Mouse (Mus musculus) liver, embryonic 15.5 days (tissue): Measurements from ENCODE around the gene Dusp2. TPM values are rescaled to one million over a fixed set of nuclear protein-coding genes. Genes with fewer than 3 reads are reported as not detected.

Experiments
- ATAC-seq: fragments of 200-750 bp; cut with Nextera tagmentation; 2 replicates; pipeline ENCODE4 v1.8.0; 2017; ENCODE audit warnings: moderate number of reproducible peaks, mild to moderate bottlenecking, moderate library complexity; ENCODE audit not compliant: insufficient read depth
- H3K27ac ChIP-seq: fragments of 300-500 bp; sonication (generic); replicated peaks from 2 replicates; pipeline ENCODE4 v1.5.1; 2015; ENCODE audit warnings: mild to moderate bottlenecking, inconsistent platforms
- H3K27me3 ChIP-seq: fragments of 300-500 bp; sonication (generic); 2 replicates; pipeline ENCODE4 v1.6.1; 2015; ENCODE audit warnings: mild to moderate bottlenecking, inconsistent platforms
- H3K36me3 ChIP-seq: fragments of 300-500 bp; sonication (generic); replicated peaks from 2 replicates; pipeline ENCODE4 v1.6.1; 2015; ENCODE audit warnings: moderate library complexity, mild to moderate bottlenecking, inconsistent platforms
- H3K4me1 ChIP-seq: fragments of 300-500 bp; sonication (generic); replicated peaks from 2 replicates; pipeline ENCODE4 v1.6.1; 2015; ENCODE audit warnings: inconsistent platforms
- H3K4me2 ChIP-seq: fragments of 300-500 bp; sonication (generic); 2 replicates; pipeline ENCODE4 v1.6.1; 2015; ENCODE audit warnings: moderate library complexity, mild to moderate bottlenecking, inconsistent platforms
- H3K4me3 ChIP-seq: fragments of 300-500 bp; sonication (generic); replicated peaks from 2 replicates; pipeline ENCODE4 v1.5.1; 2015; ENCODE audit warnings: mild to moderate bottlenecking, inconsistent platforms
- H3K9ac ChIP-seq: fragments of 300-500 bp; sonication (generic); 2 replicates; pipeline ENCODE4 v1.6.1; 2015; ENCODE audit warnings: moderate library complexity, mild to moderate bottlenecking, inconsistent platforms
- H3K9me3 ChIP-seq: fragments of 300-500 bp; sonication (generic); replicated peaks from 2 replicates; pipeline ENCODE4 v1.6.1; 2016; ENCODE audit warnings: inconsistent platforms
- WGBS: fragments of 180-500 bp; shearing (Covaris S2); methylation state at CpG from one replicate; pipeline ENCODE4 v1.1.7; 2015; ENCODE audit warnings: mixed read lengths; ENCODE audit not compliant: insufficient replicate concordance; 5-methylcytosine and 5-hydroxymethylcytosine counted together
- polyA plus RNA-seq: library from polyadenylated mRNA; unstranded; fragments of >200 nt; fragmentation: Nextera tagmentation; extraction: Ambion mirVana; gene quantifications from 2 replicates; pipeline ENCODE4 v1.2.1, GENCODE M21; 2015

The Dusp2 gene
- polyA plus RNA-seq, 1 experiment from 2014 or later, result 2.6 TPM

DNA sequence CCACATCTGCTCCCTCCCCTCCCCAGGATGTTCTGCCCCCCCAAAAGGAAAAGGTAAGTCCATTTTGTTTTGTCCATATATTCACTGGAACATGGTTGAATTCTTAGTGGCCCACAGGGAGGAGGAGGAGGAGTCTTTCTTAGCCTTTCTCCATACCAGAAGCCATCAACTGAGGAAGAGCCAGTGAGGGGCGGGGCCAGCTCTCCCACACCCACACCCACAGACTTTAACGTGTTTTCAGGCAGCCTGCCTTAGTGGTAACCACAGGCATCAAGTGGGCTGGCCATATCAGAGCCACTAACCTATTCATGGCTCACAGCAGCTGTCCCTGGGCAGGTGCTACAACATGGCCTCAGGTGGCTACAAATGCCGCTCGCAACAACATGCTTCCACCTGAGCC lies 2.9 kb downstream of the Dusp2 start:
- H3K4me3 ChIP-seq, result no peak overlapping the region
- H3K4me1 ChIP-seq, result peaks cover 46% of the 10 kb centered on the region
- no peak overlapping the region for H3K4me2 ChIP-seq
- H3K27ac ChIP-seq, result no peak overlapping the region
- no peak overlapping the region for H3K9ac ChIP-seq
- H3K9me3 ChIP-seq, result no peaks in the 10 kb centered on the region
- no peak for ATAC-seq
- H3K36me3 ChIP-seq, result no peaks in the 10 kb centered on the region
- peaks cover 51% of the 10 kb centered on the region for H3K27me3 ChIP-seq
- WGBS, result 47% methylated on average over 4 of the region's 4 CpGs

DNA sequence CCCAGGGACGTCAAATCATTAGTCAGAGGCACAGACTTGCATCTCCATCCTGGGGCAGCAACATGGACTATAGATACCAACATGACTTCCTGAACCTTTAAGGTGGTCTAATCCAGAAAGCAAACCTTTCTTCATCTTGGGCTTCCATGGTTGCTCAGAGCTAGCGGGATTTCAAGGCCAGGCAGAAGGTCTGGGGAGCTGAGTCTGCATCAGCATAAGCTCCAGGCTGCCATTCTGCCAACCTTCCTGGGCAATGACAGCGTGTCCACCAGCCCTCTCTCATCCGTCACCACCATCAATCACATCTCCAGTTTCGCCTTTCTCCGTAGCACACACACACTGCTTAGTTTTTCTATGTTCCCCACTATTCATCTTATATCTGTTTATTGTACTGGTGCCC lies 3.3 kb downstream of the Dusp2 start:
- no peak overlapping the region for H3K4me2 ChIP-seq
- no peaks in the 10 kb centered on the region for H3K9me3 ChIP-seq
- ATAC-seq, result no peak
- H3K27ac ChIP-seq, result no peak overlapping the region
- H3K27me3 ChIP-seq, result peaks cover 46% of the 10 kb centered on the region
- 68% methylated on average over 6 of the region's 6 CpGs for WGBS
- no peak overlapping the region for H3K4me3 ChIP-seq
- peaks cover 43% of the 10 kb centered on the region for H3K4me1 ChIP-seq
- H3K9ac ChIP-seq, result no peak overlapping the region
- no peaks in the 10 kb centered on the region for H3K36me3 ChIP-seq

DNA sequence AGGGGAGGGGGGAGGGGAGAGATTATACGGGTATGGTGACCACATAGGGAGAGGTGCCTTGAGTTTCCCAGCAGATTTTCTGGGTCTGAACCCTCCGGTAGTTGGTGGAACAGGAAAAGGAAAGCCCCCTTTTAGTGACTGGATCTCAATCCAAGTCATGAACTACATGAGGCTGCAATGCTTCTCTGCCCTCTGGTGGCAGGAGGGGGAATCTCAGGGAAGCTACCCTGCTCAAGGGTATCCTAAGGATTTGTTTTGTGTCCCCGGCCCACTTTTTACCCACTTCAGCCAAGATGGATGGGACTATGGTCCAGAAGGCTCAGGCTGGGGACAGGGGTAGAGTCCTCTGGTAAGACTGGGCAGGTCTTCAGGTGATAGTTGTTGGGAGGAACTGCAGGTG lies 5.2 kb downstream of the Dusp2 start:
- Histone ChIP-seq H3K9me3 (no peaks in the 10 kb centered on the region), H3K4me2 (no peak overlapping the region), H3K4me1 (peaks cover 27% of the 10 kb centered on the region), H3K4me3 (no peak overlapping the region), H3K36me3 (no peaks in the 10 kb centered on the region), H3K9ac (no peak overlapping the region), H3K27me3 (peaks cover 27% of the 10 kb centered on the region), H3K27ac (no peak overlapping the region)
- 11% methylated on average over 3 of the region's 3 CpGs for WGBS
- ATAC-seq, result no peak

DNA sequence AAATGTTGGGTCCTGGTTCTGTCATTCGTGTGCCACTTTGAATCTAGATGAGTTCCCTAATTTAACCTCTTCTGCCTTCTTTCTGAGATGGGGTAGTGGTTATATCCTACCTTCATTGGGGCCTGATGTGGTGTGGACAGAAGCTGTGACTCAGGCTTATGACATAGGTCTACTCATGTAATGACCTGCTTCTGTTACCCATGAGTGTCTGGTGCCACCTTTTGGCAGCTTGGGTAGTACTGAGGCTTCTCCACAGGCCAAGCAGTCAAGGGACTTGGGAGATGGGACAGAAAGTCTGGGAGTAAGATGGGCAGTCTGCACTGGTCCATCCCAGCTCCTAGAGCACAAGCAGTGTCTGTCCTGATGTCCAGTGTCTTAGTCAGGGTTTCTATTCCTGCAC lies 10.4 kb downstream of the Dusp2 start:
- no peak overlapping the region for H3K9ac ChIP-seq
- WGBS, result 28% methylated on average over 1 of the region's 1 CpGs

DNA sequence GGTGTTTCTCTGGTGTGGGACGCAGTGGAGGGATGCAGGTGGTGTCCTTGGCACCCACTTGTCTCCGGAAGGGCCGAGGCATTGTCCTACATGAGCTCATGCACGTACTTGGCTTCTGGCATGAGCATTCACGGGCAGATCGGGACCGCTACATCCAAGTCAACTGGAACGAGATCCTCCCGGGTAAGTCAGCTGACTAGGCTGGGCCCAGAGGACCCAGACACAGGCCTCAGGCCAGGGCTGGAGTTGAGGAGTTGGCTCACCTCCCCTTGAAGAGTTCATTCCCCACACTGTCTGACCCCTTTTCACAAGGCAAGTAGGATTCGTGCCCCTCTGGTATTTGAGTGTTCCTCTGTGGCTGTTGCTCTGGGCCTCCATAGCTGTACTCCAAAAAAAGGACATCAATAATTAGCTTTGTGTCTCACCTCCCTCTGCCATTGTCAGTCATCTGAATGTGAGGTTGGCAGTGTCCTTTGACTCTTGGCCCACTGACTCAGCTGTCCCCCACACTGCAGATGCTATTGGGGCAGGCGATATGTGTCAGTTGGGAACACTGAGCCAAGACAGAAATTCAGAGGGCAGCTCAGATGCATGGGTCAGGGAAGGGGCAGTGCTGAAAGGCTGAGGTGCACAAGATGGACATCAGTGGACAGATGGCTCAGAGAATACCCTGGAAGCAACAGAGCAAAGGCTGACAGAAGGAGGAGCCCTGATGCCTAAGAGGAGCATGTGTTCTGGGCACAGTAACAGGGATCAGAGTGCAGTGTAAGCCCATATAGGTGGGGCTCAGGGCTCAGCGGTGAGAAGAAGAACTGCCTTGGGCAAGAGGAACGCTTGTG lies 11.4 kb downstream of the Dusp2 start:
- Histone ChIP-seq H3K9ac (no peak overlapping the region), H3K4me3 (no peak overlapping the region), H3K27ac (no peak overlapping the region), H3K36me3 (no peaks in the 10 kb centered on the region), H3K9me3 (no peaks in the 10 kb centered on the region), H3K4me1 (no peaks in the 10 kb centered on the region), H3K4me2 (no peak overlapping the region), H3K27me3 (peaks cover 18% of the 10 kb centered on the region)
- ATAC-seq, result no peak
- WGBS, result 62% methylated on average over 13 of the region's 13 CpGs

More for the DNA sequence above, 10.4 kb downstream of the Dusp2 start:
- Histone ChIP-seq H3K27me3 (peaks cover 22% of the 10 kb centered on the region), H3K36me3 (no peaks in the 10 kb centered on the region), H3K4me3 (no peak overlapping the region), H3K4me2 (no peak overlapping the region), H3K4me1 (no peaks in the 10 kb centered on the region), H3K27ac (no peak overlapping the region), H3K9me3 (no peaks in the 10 kb centered on the region)
- no peak for ATAC-seq

DNA sequence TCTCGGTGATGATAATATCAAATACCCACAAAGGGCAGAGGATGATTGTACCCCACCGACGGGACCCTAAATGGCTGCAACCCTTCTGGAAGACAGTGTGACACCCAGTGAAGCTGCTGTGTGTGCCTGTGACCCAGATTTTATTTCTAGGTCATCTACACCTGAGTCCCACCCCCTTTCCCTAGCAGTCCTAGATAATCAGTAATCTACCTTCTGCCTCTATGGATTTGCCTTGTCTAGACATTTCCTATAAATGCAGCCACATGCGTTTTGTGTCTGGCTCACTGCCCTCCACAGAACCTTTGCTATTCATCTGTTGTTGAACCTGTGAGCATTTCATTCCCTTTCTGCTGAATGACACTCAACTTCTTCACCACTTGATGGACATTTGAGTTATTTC lies 17.9 kb downstream of the Dusp2 start:
- no peak for ATAC-seq
- WGBS, result 67% methylated on average over 4 of the region's 4 CpGs
- H3K27ac ChIP-seq, result no peak overlapping the region

DNA sequence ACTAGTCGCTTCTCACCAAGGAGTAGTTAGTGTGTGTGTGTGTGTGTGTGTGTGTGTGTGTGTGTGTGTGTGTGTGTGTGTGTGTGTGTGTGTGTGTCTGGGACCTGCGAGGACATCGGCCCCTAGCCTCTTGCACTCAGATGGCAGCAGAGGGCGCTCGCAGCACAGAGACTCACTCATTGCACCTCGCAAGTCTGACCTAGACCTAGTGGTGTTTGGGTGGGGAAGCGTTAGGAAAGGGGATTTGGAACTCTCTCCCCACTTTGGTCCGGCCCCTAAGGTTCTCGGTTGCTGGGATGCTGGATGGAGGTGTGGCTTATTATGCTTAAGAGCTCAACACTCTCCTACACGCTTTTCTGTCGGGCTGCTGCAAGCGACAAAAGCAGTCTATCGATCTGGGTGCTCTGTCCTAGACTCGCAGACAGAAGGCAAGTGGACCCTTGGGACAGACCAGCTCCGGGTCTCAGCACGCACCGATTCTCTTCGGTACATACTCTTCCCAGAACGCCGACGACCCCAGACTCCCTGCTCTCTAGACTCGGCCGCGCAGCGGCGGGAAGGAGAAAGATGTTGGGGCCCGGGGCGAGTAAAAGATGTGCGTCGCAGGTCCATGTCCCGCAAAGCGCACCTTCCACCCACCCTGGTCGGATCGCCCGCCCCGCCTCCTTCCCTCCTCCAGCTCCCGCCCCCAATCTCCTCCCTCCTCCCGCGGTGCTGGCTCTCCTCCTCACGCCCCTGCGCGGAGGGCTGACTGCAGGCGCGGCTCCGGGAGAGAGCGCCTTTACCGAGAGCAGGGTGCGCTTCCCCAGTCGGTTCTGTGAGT lies 26.7 kb downstream of the Dusp2 start, which contains the start of gene Adra2b:
Adra2b (plus strand) TSS at position 750 of the 823 bp plus-strand sequence.
- H3K27ac ChIP-seq, result peak within 1 kb of the TSS; percentile 72
- no peaks in the 10 kb centered on the region for H3K9me3 ChIP-seq
- peaks cover 51% of the 10 kb centered on the region for H3K4me1 ChIP-seq
- peak within 1 kb of the TSS; percentile 96 for H3K4me2 ChIP-seq
- WGBS, result under 1% methylated on average over 45 of the region's 49 CpGs
- peak within 1 kb of the TSS; percentile 78 for H3K9ac ChIP-seq
- H3K4me3 ChIP-seq, result peak within 1 kb of the TSS; percentile 78
- peak; percentile 94 for ATAC-seq
- H3K27me3 ChIP-seq, result peaks cover 94% of the 10 kb centered on the region
- H3K36me3 ChIP-seq, result peaks cover 2% of the 10 kb centered on the region; the same call in 1 of the 2 replicates

More for the DNA sequence above, 17.9 kb downstream of the Dusp2 start:
- H3K27me3 ChIP-seq, result peaks cover 52% of the 10 kb centered on the region
- no peak overlapping the region for H3K4me3 ChIP-seq
- H3K4me1 ChIP-seq, result no peaks in the 10 kb centered on the region
- H3K9ac ChIP-seq, result no peak overlapping the region
- H3K36me3 ChIP-seq, result no peaks in the 10 kb centered on the region
- H3K9me3 ChIP-seq, result no peaks in the 10 kb centered on the region
- H3K4me2 ChIP-seq, result no peak overlapping the region

DNA sequence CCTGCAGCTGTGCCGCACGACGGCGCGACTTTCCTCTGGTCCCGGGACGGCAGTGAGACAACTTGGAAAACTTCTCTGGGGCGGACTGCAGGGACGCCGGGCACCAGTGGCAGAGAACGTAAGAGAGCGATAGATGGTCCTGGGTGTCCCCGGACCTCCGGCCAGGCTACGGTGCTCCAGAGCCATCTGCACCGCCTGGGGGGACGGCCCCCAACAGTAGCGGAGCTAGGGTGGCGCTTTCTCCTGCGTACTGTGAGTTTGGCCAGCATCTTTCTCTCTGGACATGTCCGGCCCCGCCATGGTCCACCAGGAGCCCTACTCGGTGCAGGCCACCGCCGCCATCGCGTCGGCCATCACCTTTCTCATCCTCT lies 27.3 kb downstream of the Dusp2 start:
- H3K4me3 ChIP-seq, result peak overlapping the region; percentile 78
- peak overlapping the region; percentile 78 for H3K9ac ChIP-seq
- peak; percentile 41 for ATAC-seq
- H3K27me3 ChIP-seq, result peaks cover 91% of the 10 kb centered on the region
- 1% methylated on average over 28 of the region's 28 CpGs for WGBS
- H3K9me3 ChIP-seq, result no peaks in the 10 kb centered on the region
- peak overlapping the region; percentile 72 for H3K27ac ChIP-seq
- peaks cover 57% of the 10 kb centered on the region for H3K4me1 ChIP-seq
- peaks cover 8% of the 10 kb centered on the region; the same call in 1 of the 2 replicates for H3K36me3 ChIP-seq
- H3K4me2 ChIP-seq, result peak overlapping the region; percentile 96

DNA sequence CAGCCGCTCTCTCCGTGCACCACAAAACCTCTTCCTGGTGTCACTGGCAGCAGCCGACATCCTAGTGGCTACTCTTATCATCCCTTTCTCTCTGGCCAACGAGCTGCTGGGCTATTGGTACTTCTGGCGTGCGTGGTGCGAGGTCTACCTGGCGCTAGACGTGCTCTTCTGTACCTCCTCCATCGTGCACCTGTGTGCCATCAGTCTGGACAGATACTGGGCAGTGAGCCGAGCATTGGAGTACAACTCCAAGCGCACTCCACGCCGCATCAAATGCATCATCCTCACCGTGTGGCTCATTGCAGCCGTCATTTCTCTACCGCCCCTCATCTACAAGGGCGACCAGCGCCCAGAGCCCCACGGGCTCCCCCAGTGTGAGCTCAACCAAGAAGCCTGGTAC lies 27.7 kb downstream of the Dusp2 start:
- Histone ChIP-seq H3K36me3 (peaks cover 12% of the 10 kb centered on the region; the same call in 1 of the 2 replicates), H3K4me3 (peak overlapping the region; percentile 78), H3K9me3 (no peaks in the 10 kb centered on the region), H3K4me2 (peak overlapping the region; percentile 96), H3K27me3 (peaks cover 87% of the 10 kb centered on the region), H3K4me1 (peaks cover 61% of the 10 kb centered on the region), H3K9ac (peak overlapping the region; percentile 78), H3K27ac (peak overlapping the region; percentile 72)
- WGBS, result 8% methylated on average over 20 of the region's 20 CpGs
- no peak for ATAC-seq

DNA sequence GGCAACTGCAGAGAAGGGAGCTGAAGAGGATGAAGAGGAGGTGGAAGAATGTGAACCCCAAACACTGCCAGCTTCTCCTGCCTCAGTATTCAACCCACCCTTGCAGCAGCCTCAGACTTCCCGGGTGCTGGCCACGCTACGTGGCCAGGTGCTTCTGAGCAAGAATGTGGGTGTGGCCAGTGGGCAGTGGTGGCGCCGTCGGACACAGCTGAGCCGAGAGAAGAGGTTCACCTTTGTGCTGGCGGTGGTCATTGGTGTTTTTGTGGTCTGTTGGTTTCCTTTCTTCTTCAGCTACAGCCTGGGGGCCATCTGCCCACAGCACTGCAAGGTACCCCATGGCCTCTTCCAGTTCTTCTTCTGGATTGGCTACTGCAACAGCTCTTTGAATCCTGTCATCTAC lies 28.5 kb downstream of the Dusp2 start:
- 7% methylated on average over 8 of the region's 8 CpGs for WGBS
- peaks cover 69% of the 10 kb centered on the region for H3K4me1 ChIP-seq
- peak overlapping the region; percentile 78 for H3K4me3 ChIP-seq
- peaks cover 18% of the 10 kb centered on the region; the same call in 1 of the 2 replicates for H3K36me3 ChIP-seq
- H3K4me2 ChIP-seq, result peak overlapping the region; percentile 96
- peaks cover 82% of the 10 kb centered on the region for H3K27me3 ChIP-seq
- ATAC-seq, result no peak
- H3K9ac ChIP-seq, result peak overlapping the region; percentile 78
- H3K9me3 ChIP-seq, result no peaks in the 10 kb centered on the region
- peak overlapping the region; percentile 1; the same call in 1 of the 2 replicates for H3K27ac ChIP-seq
